Mouse (Mus musculus) MEL (cell line): ENCODE results near the gene Daam2. TPM values are rescaled to one million over a fixed set of nuclear protein-coding genes. Genes with fewer than 3 reads are reported as not detected.
"Not testable (repeated sequence)": the region's sequence is repeated elsewhere in the genome, so short reads cannot be mapped to it uniquely, and the experiment has no call there.

Source experiments
- DNase-seq: peaks from one replicate; pipeline ENCODE4 v3.0.0; 2011; ENCODE audit warnings: low read depth, low spot score
- H3K27ac ChIP-seq: 2 replicates; pipeline ENCODE4 v1.5.1; 2012; ENCODE audit warnings: low read depth, mild to moderate bottlenecking, control low read depth, low read length, moderate library complexity; ENCODE audit not compliant: control insufficient read depth
- H3K27me3 ChIP-seq, 2 experiments: fragments of 150-350 bp in 1 of 2; sonication (generic) in 1 of 2; 2 replicates each; pipeline ENCODE4 v1.6.1; 2012; ENCODE audit warnings: low read length in 2 of 2, mild to moderate bottlenecking in 2 of 2, improper control_type of control experiment in 1 of 2, moderate library complexity in 1 of 2; ENCODE audit not compliant: insufficient read depth in 2 of 2, control insufficient read depth in 1 of 2
- H3K36me3 ChIP-seq, 2 experiments: 2 replicates each; pipeline ENCODE4 v1.6.1; 2012 to 2014; ENCODE audit warnings: low read length in 2 of 2, improper control_type of control experiment in 1 of 2, inconsistent platforms in 1 of 2, mild to moderate bottlenecking in 1 of 2; ENCODE audit not compliant: insufficient read depth in 2 of 2, control insufficient read depth in 1 of 2
- H3K4me1 ChIP-seq, 2 experiments: fragments of 150-350 bp in 1 of 2; sonication (generic) in 1 of 2; 2 replicates each; pipeline ENCODE4 v1.6.1; 2012; ENCODE audit warnings: low read length in 2 of 2, improper control_type of control experiment in 1 of 2, mild to moderate bottlenecking in 1 of 2; ENCODE audit not compliant: insufficient read depth in 2 of 2, control insufficient read depth in 1 of 2
- H3K4me3 ChIP-seq, 2 experiments: fragments of 150-350 bp in 1 of 2; sonication (generic) in 1 of 2; 2 replicates each; pipeline ENCODE4 v1.5.1; 2012; ENCODE audit warnings: low read depth in 2 of 2, low read length in 2 of 2, mild to moderate bottlenecking in 2 of 2, moderate library complexity in 2 of 2, control low read depth in 1 of 2, improper control_type of control experiment in 1 of 2; ENCODE audit not compliant: control insufficient read depth in 1 of 2, insufficient read depth in 1 of 2
- H3K79me2 ChIP-seq: 2 replicates; pipeline ENCODE4 v1.6.1; 2012; ENCODE audit warnings: mild to moderate bottlenecking, low read length, moderate library complexity; ENCODE audit not compliant: control insufficient read depth, poor library complexity, insufficient read depth
- H3K9ac ChIP-seq: 2 replicates; pipeline ENCODE4 v1.6.1; 2012; ENCODE audit warnings: low read depth, mild to moderate bottlenecking, control low read depth, low read length, moderate library complexity; ENCODE audit not compliant: control insufficient read depth, poor library complexity, severe bottlenecking
- H3K9me3 ChIP-seq: fragments of 150-350 bp; sonication (generic); replicated peaks from 2 replicates; pipeline ENCODE4 v1.6.1; 2012; ENCODE audit warnings: mild to moderate bottlenecking, low read length, improper control_type of control experiment, moderate library complexity; ENCODE audit not compliant: insufficient read depth
- BHLHE40 ChIP-seq: IDR thresholded peaks from 2 replicates; pipeline ENCODE4 v1.6.1; 2012; ENCODE audit warnings: low read depth, mild to moderate bottlenecking, inconsistent platforms, low read length, improper control_type of control experiment, borderline replicate concordance
- E2F4 ChIP-seq: IDR thresholded peaks from 2 replicates; pipeline ENCODE4 v1.6.1; 2011; ENCODE audit warnings: low read depth, low read length, improper control_type of control experiment, borderline replicate concordance
- GABPA ChIP-seq: IDR thresholded peaks from 2 replicates; pipeline ENCODE4 v1.6.1; 2012; ENCODE audit warnings: low read depth, mild to moderate bottlenecking, inconsistent platforms, low read length, improper control_type of control experiment, moderate library complexity
- MAFK ChIP-seq: IDR thresholded peaks from 2 replicates; pipeline ENCODE4 v1.6.1; 2011; ENCODE audit warnings: low read depth, mild to moderate bottlenecking, low read length, improper control_type of control experiment, borderline replicate concordance
- MEF2A ChIP-seq: IDR thresholded peaks from 2 replicates; pipeline ENCODE4 v1.6.1; 2014; ENCODE audit warnings: low read depth, mild to moderate bottlenecking, inconsistent platforms, low read length, improper control_type of control experiment; ENCODE audit not compliant: poor library complexity, insufficient replicate concordance, severe bottlenecking; ENCODE audit errors: extremely low read depth
- MXI1 ChIP-seq: IDR thresholded peaks from 2 replicates; pipeline ENCODE4 v1.6.1; 2011; ENCODE audit warnings: mild to moderate bottlenecking, low read depth, low read length, improper control_type of control experiment
- MYB ChIP-seq: IDR thresholded peaks from 2 replicates; pipeline ENCODE4 v1.6.1; 2011; ENCODE audit warnings: mild to moderate bottlenecking, low read depth, low read length, improper control_type of control experiment
- MYC ChIP-seq: IDR thresholded peaks from 2 replicates; pipeline ENCODE4 v1.6.1; 2011; ENCODE audit warnings: low read depth, mild to moderate bottlenecking, low read length, improper control_type of control experiment, moderate library complexity
- RCOR1 ChIP-seq: IDR thresholded peaks from 2 replicates; pipeline ENCODE4 v1.6.1; 2012; ENCODE audit warnings: low read depth, mild to moderate bottlenecking, inconsistent platforms, low read length, improper control_type of control experiment
- TAL1 ChIP-seq: IDR thresholded peaks from 2 replicates; pipeline ENCODE4 v1.6.1; 2012; ENCODE audit warnings: mild to moderate bottlenecking, inconsistent platforms, low read length, moderate library complexity, mixed read lengths
- USF1 ChIP-seq: IDR thresholded peaks from 2 replicates; pipeline ENCODE4 v1.6.1; 2014; ENCODE audit warnings: low read depth, mild to moderate bottlenecking, inconsistent platforms, low read length, improper control_type of control experiment, moderate library complexity
- USF2 ChIP-seq, 2 experiments: IDR thresholded peaks; 2 replicates each; pipeline ENCODE4 v1.6.1; 2011 to 2012; ENCODE audit warnings: improper control_type of control experiment in 2 of 2, low read length in 2 of 2, borderline replicate concordance in 1 of 2, inconsistent platforms in 1 of 2, low read depth in 1 of 2, mild to moderate bottlenecking in 1 of 2; ENCODE audit not compliant: insufficient read depth in 1 of 2
- polyA plus RNA-seq, 2 experiments: library from polyadenylated mRNA; stranded (reverse) in 1 of 2; unstranded in 1 of 2; fragments of >175 nt in 1 of 2; fragments of >200 nt in 1 of 2; gene quantifications; 2 replicates each; pipeline versions ENCODE4 v1.2.1 to v1.2.4; 2012; ENCODE audit warnings: low replicate concordance in 2 of 2, low read depth in 1 of 2; ENCODE audit not compliant: insufficient read length in 2 of 2, insufficient read depth in 1 of 2, missing spikeins in 1 of 2
- total RNA-seq: library from RNA; depleted of rRNA; stranded (reverse); fragments of 300-350 nt; gene quantifications from 2 replicates; pipeline ENCODE4 v1.2.3, GENCODE M21; 2012

Daam2 gene
- total and polyA plus RNA-seq, 3 experiments, result 0.04 to 0.28 TPM; not detected in 1

DNA sequence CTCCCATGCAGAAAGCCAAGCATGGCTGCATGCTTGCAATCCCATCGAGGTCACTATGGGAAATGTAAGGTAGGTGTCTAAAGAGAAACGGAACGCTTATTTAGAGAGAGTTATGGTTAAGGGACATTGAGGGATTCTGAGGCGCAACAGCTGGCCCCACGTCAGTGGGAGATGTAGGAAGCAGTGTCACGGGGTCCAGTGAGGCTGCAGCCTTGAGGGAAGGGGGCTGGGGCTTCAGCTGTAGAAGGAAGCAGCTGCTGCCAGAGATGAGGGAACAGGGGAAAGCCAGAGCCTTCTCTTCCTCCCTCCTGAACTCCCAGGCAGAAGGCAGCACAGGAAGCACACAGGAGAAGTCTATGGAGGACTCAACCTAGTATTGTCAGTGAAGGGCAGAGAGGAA, 113.2 kb downstream of the Daam2 start:
- H3K4me1 ChIP-seq, result no peaks in the 10 kb centered on the region
- H3K9me3 ChIP-seq, result no peaks in the 10 kb centered on the region
- H3K4me3 ChIP-seq, result no peak overlapping the region
- no peak overlapping the region for H3K9ac ChIP-seq
- no peaks in the 10 kb centered on the region for H3K27me3 ChIP-seq
- no peaks in the 10 kb centered on the region for H3K36me3 ChIP-seq
- H3K27ac ChIP-seq, result no peak overlapping the region
- no peaks in the 10 kb centered on the region for H3K79me2 ChIP-seq
- DNase-seq, result no peak
- TF ChIP-seq MYB, result no peak
- no peak for TF ChIP-seq RCOR1
- no peak for TF ChIP-seq BHLHE40

DNA sequence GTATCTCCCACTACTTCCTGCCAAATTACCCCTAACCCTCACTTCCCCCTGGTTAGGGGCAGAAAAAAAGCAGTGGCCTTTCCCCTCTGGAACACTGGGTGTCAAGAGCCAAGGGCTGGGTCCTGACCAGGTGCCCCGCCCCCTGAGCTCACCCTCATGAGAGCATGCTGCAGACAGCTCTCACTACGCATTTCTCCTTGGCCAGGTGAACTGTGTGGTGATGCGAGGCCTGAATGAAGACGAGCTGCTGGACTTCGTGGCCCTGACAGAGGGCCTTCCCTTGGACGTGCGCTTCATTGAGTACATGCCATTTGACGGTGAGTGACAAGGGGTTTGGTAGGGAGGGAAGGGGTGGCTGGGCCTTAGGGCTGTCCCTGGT, 114.9 kb downstream of the Daam2 start:
- H3K36me3 ChIP-seq, result no peaks in the 10 kb centered on the region
- no peak for DNase-seq
- TF ChIP-seq MXI1 (no peak), MEF2A (no peak), GABPA (no peak), MYC (no peak), E2F4 (no peak), TAL1 (no peak), USF2 (IDR thresholded peaks at IDR 0.05; ENCODE audit: borderline replicate concordance in 1 of 2, insufficient read depth in 1 of 2, low read depth in 1 of 2, low read length in 2 of 2) (no peak)

GRCm38 (mm10) chr17:49448570-49449229, 115.4 kb downstream of the Daam2 start:
- H3K27ac ChIP-seq, result no peak overlapping the region
- no peak for TF ChIP-seq USF1
- TF ChIP-seq MAFK, result no peak
- H3K9ac ChIP-seq, result no peak overlapping the region
- H3K36me3 ChIP-seq, result no peaks in the 10 kb centered on the region
- no peaks in the 10 kb centered on the region for H3K9me3 ChIP-seq
- no peaks in the 10 kb centered on the region for H3K79me2 ChIP-seq
- no peak overlapping the region for H3K4me3 ChIP-seq
- DNase-seq, result no peak
- no peaks in the 10 kb centered on the region for H3K4me1 ChIP-seq
- no peaks in the 10 kb centered on the region for H3K27me3 ChIP-seq

More for the DNA sequence above, 114.9 kb downstream of the Daam2 start:
- Histone ChIP-seq H3K27ac (no peak overlapping the region), H3K9ac (no peak overlapping the region), H3K79me2 (no peaks in the 10 kb centered on the region), H3K4me3 (no peak overlapping the region), H3K4me1 (no peaks in the 10 kb centered on the region), H3K9me3 (no peaks in the 10 kb centered on the region), H3K27me3 (no peaks in the 10 kb centered on the region)

GRCm38 (mm10) chr17:49442841-49443240, 121.3 kb downstream of the Daam2 start:
- not testable (repeated sequence) for H3K4me3 ChIP-seq, H3K27ac ChIP-seq, DNase-seq, H3K9me3 ChIP-seq, H3K79me2 ChIP-seq, H3K9ac ChIP-seq, H3K27me3 ChIP-seq
- Histone ChIP-seq H3K4me1 (peaks cover 6 to 15% of the 10 kb centered on the region in 2 experiments), H3K36me3 (peaks cover 0 to 10% of the 10 kb centered on the region in 2 experiments; a peak in 2 of 4 replicates)
